Mouse (Mus musculus) testis, adult 2 months (tissue): Measurements from ENCODE around the gene Kazn.

Source experiments
- CTCF ChIP-seq: fragments of 200-500 bp; IDR thresholded peaks from 2 replicates; pipeline ENCODE4 v1.5.1; 2012; ENCODE audit warnings: low read depth, mild to moderate bottlenecking, inconsistent platforms, low read length, moderate library complexity; ENCODE audit not compliant: control insufficient read depth, insufficient read depth, insufficient replicate concordance
- POLR2A ChIP-seq: fragments of 200-500 bp; IDR thresholded peaks from 2 replicates; pipeline ENCODE4 v1.6.1; 2012; ENCODE audit warnings: low read depth, mild to moderate bottlenecking, inconsistent platforms, low read length, moderate library complexity; ENCODE audit not compliant: control insufficient read depth

- TF ChIP-seq CTCF (no peak), POLR2A (no peak)
Measured at GRCm38 (mm10) chr4:142165363-142165762, 73.8 kb downstream of the Kazn start.
